Mouse (Mus musculus): Measurements from ENCODE around the gene Inpp5b. TPM values are rescaled to one million over a fixed set of nuclear protein-coding genes. Genes with fewer than 3 reads are reported as not detected.
A peak's percentile ranks its signal among the peaks of the same experiment; 100 is the strongest.

Gene Inpp5b
- total RNA-seq, 2 experiments from 2014 or later = 8.6 to 11.7 TPM

DNA sequence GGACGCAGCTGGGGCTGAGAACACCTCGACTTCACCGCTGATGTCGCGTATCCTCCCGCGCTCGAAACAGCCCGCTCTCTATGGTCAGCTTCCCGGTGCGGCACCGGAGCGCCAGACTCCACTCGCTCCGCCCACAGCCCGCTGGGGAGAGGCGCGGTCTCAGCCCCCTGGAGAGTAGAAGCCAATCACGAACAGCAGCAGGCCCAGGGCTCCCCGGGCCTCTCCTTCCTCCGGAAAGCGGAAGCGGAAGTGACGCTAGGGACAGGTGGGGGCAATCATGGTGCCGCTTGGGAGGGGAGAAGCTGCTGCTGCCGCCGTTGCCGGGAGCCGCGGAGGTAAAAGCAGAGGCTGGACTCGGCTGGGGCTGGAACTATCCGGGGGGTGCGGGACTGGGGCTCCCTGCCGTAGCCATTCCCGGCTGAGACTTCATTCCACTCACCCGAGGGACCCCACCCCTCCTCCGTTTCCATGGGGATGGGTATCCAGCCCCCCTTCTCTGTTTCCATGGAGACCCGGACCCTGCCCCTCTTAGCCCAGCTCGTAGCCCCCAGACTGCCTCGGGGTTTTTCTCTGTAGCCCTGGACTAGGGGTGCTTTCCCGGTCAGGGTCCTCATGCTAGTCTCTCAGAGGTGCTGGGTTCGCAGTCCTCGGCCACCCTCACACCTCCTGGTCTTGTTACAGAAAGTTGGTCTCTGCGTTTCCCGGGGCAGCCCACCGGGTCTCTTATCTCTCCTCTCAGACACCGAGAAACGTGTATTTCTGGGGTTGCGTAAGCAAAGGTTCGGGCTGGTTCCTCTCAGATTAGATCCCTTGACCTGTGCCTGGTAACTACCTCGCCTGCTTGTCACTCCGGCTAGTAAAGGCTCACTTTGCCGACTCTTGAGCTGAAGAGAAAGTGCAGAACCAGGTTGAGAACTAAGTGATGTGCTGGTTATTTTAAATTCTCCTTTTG is 60.9 kb downstream of the Inpp5b start:
- peak; percentile 96 to 97 for DNase-seq
- intact Hi-C loops (cut with DNase I) = loop anchor here (1.0 kb wide), 2 partner anchors 45 to 88 kb away; partner anchors contain the start of gene Sf3a3

DNA sequence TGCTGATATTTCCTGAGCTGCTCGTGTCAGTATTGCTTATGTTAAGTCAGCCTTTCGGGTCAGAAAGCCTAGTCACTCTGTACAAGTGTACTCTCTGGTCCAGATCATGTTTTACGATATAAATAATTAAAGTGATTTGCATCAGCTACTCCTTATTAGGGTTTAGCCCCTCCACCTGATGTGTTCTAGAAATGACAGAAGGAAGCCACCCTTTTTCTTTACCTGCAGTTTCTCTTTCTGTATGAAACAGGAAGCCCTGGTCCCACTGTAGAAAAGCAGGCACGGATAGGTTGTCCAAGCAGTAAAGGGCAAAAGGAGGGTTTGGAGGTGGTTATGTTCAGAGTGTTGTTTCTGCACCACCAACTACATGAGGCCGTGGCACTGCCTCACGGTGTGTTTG is 61.8 kb downstream of the Inpp5b start:
- intact Hi-C loops (cut with DNase I) = no loop called here
- DNase-seq = no peak

DNA sequence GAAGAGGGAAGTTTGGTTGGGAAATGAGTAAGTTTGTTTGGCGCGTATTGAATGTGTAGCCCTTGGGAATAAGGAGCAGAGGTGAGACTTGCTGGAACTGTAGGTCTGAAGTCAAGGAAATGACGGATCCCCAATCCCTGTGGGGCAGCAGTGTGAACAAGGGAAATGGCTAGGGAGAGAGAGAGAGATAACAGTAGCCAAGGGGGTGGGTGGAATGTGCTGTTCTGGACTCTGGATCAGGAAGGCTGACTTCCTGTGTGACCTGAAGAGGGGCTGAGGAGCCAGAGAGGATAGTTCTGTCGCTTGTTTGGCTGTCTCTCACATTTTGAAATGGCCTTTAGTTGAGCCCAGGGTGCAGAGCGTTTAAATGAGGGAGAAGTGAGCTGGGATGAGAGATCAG is 66.9 kb downstream of the Inpp5b start:
- intact Hi-C loops (cut with DNase I) = no loop called here
- DNase-seq = no peak

GRCm38 (mm10) chr4:124809136-124809883 is 67.7 kb downstream of the Inpp5b start:
- DNase-seq = no peak

GRCm38 (mm10) chr4:124810056-124810455 is 68.4 kb downstream of the Inpp5b start:
- intact Hi-C loops (cut with DNase I) = no loop called here
- no peak for DNase-seq

More at GRCm38 (mm10) chr4:124809136-124809883, 67.7 kb downstream of the Inpp5b start:
- intact Hi-C loops (cut with DNase I) = no loop called here

DNA sequence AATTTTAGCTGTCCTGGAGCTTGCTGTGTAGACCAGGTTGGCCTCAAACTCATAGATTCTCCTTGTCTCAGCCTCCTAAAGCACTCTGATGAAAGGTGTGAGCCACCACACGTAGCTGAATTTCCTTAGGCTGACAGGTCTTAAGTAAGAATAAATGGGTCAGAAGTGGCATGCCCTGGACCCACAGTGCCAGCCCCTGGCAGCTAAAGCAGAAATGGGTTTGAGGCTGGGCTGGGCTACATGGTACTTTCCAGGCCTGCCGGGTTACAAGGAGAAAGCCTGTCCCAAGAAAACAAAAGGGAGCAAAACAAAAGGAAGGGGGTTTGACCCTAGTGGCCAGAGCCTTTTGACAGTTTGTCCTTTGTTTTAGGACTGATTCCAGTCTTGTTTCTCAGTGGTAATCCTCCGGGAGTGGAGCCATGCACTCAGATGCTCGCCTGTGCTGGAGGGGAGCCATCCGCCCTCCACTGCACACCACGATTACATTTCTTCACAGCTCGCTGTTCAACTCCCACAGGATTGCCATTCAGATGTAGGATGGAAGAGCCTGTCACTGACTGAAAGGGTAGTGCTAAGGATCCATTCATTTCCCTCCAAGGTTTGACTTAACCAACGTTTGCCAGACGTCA is 69.8 kb downstream of the Inpp5b start:
- intact Hi-C loops (cut with DNase I) = no loop called here
- DNase-seq = no peak

DNA sequence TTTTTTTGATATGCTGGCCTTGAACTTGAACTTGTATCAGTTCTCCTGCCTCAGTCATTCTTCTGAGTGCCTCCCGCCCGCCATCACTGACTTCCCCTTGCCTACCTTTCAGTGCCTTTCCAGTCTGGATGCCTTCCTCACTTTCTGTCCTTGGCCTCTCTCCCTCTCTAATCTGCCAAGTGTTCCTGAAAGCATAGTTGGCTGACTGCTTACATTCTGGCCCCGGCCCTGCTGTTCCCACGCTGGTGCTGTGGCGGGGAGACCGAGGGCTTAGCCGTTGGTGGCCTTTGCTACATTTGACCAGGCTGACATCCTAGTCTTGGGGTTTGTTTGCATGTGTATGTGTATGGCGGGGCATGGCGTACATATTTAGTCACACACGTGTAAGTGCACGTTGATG is 74.3 kb downstream of the Inpp5b start:
- intact Hi-C loops (cut with DNase I) = no loop called here
- peak; percentile 12 to 14 for DNase-seq

GRCm38 (mm10) chr4:124817803-124818202 is 76.2 kb downstream of the Inpp5b start:
- DNase-seq = peak; percentile 26 to 40
- intact Hi-C loops (cut with DNase I) = no loop called here

- intact Hi-C loops (cut with DNase I) = no loop called here
These were observed 77.2 kb downstream of the Inpp5b start for GRCm38 (mm10) chr4:124818832-124819231.

GRCm38 (mm10) chr4:124824967-124825366 is 83.3 kb downstream of the Inpp5b start:
- intact Hi-C loops (cut with DNase I) = no loop called here
- no peak for DNase-seq

More at GRCm38 (mm10) chr4:124818832-124819231, 77.2 kb downstream of the Inpp5b start:
- DNase-seq = no peak

GRCm38 (mm10) chr4:124825371-124825965 is 83.8 kb downstream of the Inpp5b start:
- DNase-seq = no peak
- intact Hi-C loops (cut with DNase I) = no loop called here

DNA sequence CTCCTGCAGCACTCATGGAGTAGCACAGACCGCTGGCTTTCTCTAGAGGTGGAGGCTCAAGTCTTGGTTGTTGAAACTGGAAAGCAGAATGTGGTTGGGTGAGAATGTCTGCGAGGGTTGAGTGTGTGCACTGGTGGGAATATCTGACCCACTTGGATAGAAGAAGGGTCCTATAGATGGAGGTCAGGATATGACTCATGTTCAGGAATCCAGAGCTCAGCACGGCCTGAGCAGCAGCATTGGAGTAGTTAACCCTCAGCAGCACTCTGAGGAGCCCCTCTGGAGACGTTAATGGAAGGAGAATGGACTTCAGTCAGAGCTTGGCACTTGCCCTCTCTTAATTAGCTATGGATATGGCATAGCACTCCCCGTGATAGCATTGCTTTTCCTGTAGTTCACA is 88.0 kb downstream of the Inpp5b start:
- DNase-seq = no peak
- intact Hi-C loops (cut with DNase I) = no loop called here

- DNase-seq = no peak
These were observed 91.1 kb downstream of the Inpp5b start for GRCm38 (mm10) chr4:124832796-124833195.

DNA sequence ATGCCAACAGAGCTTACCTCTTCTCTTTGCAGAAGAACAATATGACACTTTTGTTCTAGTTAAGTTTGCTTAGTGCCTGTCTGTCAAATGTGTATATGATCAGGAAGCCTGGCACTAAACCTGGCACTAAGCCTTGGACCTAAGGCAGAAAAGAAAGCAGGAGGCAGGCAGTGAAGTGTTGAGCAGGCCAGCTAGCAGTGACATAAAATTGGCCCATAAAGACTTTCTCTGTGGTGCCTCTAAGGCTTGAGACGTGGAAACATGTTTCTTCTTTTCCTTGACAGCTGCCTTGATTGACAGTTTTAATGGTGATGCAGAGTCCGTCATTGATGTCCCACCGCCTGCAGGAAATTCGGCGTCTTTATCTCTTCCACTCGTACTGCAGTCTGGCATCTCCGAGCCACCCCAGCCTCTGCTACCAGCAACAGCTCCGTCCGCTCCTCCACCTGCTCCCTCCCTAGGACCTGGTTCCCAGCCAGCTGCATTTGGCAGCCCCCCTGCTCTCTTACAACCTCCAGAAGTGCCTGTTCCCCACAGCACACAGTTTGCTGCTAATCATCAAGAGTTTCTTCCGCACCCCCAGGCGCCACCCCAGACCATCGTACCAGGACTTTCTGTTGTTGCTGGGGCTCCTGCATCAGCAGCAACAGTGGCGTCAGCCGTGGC is 96.5 kb downstream of the Inpp5b start:
- no peak for DNase-seq
- intact Hi-C loops (cut with DNase I) = no loop called here

More at GRCm38 (mm10) chr4:124832796-124833195, 91.1 kb downstream of the Inpp5b start:
- intact Hi-C loops (cut with DNase I) = no loop called here

DNA sequence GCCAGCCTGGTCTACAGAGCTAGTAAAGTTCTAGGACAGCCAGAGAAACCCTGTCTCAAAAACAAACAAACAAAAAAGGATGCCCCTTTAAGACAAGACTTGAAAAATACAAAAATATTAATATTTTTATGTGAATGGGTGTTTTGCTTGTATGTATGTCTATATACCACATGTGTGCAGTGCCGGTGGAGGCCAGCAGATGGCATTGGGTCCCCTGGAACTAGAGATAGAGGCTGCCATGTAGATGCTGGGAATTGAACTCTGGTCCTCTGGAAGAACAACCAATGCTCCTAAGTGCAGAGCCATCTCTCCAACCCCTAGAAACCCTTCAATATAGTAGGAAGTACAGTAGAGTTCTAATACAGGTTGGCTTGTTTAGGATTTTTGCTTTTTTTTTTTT is 99.3 kb downstream of the Inpp5b start:
- intact Hi-C loops (cut with DNase I) = no loop called here
- no peak for DNase-seq

DNA sequence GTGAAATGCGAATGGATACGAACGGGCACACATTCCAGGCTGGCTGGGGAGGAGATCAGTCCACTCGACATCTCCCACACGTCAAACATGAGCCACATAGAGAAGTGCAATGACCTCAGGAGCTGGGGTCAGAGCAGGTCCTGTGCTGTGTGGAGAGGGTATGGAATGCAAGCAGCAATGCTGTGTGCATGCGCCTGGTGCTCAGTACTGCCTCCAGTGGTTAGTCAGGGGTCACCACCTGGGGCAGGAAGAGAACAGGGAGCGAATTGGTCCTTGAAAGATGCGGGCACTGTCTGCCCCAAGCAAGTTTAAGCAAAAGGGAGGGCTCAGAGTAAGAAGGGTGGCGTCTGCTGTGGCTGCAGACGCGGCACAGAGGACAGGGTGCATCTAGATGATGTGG is 101.8 kb downstream of the Inpp5b start:
- intact Hi-C loops (cut with DNase I) = no loop called here
- peak in 1 of 2 experiments; percentile 20 for DNase-seq

DNA sequence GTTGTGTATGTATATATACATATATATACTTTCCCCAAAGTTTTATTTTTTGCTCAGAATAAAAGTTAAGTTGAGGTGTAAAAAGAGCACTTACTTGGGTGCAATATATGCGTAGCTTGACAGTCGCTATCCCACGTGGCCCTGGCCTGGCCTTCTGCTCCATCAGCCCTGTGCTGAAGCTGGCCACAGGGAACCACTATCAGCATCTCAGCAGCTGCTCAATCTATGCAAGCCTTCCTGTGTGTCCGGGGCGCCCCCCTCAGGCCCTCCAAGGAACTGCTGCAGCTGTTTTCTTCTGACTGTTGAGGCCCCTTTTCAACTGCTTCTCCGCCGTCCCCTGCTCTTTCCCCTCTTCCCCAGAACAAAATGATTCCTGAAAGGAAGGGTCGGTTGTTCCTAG is 105.9 kb downstream of the Inpp5b start:
- intact Hi-C loops (cut with DNase I) = loop anchor here (1.0 to 2.0 kb wide), 2 partner anchors 45 to 133 kb away; partner anchors contain the start of genes Mtf1 and Sf3a3
- DNase-seq = peak; percentile 77 to 84

DNA sequence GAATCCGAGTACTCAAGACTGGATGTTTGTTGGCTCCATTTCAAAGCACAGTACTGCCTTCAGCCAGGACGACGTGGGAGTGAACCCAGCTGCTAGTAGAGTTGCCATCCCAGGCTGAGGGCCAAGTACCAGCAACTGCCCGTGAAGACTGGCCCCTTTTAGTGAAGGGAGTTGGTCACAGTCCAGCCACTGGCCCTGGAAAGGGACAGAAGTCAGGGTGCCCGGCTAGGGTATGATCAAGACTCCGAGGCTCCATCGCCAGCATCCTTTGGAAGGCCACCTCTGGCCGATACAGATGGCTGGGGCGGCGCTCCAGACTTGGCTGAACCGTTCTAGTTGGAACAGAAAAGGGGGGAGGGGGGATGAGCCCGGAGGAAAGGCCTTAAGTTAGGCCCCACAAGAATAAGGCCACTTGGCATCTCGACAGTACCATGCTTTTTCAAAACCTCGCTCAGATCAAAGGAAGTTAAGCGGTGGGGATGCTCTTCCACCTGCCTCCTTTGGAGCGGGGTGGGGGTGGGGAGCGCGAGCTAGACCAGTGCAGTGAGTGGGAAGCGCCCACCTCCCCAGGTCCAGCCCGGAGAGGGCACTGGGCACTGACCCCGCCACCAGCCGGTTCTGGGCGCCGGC is 108.1 kb downstream of the Inpp5b start:
- peak; percentile 34 to 44 for DNase-seq
- intact Hi-C loops (cut with DNase I) = loop anchor here (2.0 to 10.0 kb wide), 3 partner anchors 87 to 215 kb away; partner anchors contain the start of genes 9930104L06Rik, Dnali1 and Snip1

GRCm38 (mm10) chr4:124850261-124850913 is 108.7 kb downstream of the Inpp5b start, which contains the start of gene Yrdc:
Gene Yrdc (plus strand): TSS chr4:124850679.
- intact Hi-C loops (cut with DNase I) = loop anchor here (2.0 to 10.0 kb wide), 3 partner anchors 86 to 214 kb away; partner anchors contain the start of genes 9930104L06Rik, Dnali1 and Snip1
- peak; percentile 94 to 96 for DNase-seq

Measured in heart, postnatal 36 days (tissue).